Mouse (Mus musculus): ENCODE measurements at regions not wholly inside any gene's neighbourhood (a gene's known extent, or its start where the extent isn't known, plus 50 kb on each side); places are given as distances from the start of the nearest gene placed in this dataset.

GRCm38 (mm10) chr2:57181350-57181691 is 56.1 kb upstream of the Gpd2 start:
- TF ChIP-seq CTCF (IDR thresholded peaks at IDR 0.05; ENCODE audit: extremely low read depth, insufficient read depth, low read length) (no peak), POLR2A (IDR thresholded peaks at IDR 0.05; ENCODE audit: extremely low read depth, insufficient read depth, low read length) (no peak)

All from cortical plate, adult 2 months (tissue).